Mouse (Mus musculus): ENCODE data around the gene Rpusd2.
A peak's percentile ranks its signal among the peaks of the same experiment; 100 is the strongest.
"Not testable (repeated sequence)": the region's sequence is repeated elsewhere in the genome, so short reads cannot be mapped to it uniquely, and the experiment has no call there.

The Rpusd2 gene

DNA sequence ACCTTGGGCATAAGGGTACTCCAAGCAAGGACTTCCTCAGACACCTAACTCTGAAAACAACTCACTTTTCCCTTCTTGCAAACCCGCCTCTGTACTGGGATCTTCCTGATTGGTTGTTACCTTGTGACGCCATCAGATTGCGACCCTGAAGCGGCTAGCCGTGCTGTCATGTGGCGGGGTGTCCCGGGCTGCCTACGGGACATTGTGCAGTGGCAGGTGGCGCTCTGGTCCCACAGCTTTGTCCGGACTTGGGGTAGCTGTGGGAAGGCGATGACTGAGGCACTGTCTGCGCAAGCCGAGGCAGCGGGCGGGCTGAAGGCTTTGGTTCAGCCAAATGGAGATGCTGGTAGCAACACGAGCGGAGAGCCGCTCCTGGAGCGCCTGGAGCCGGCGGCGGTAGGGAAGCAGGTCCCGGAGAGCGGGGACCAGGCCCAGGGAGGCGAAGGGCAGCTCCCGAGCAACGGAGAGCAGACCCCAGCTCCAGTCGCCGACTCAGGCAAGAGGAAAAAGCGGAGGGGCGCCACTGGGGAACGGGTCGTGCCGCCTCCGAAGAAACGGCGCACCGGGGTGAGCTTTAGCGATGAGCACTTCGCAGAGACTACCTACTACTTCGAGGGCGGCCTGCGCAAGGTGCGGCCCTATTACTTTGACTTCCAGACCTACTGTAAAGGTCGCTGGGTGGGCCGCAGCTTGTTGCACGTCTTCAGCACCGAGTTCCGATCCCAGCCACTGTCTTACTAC, at the start of gene Rpusd2:
Gene Rpusd2, plus strand, starts transcription at position 135 of the 741 bp plus-strand sequence.
- peak; percentile 96 for DNase-seq (ENCODE audit: low read depth)

DNA sequence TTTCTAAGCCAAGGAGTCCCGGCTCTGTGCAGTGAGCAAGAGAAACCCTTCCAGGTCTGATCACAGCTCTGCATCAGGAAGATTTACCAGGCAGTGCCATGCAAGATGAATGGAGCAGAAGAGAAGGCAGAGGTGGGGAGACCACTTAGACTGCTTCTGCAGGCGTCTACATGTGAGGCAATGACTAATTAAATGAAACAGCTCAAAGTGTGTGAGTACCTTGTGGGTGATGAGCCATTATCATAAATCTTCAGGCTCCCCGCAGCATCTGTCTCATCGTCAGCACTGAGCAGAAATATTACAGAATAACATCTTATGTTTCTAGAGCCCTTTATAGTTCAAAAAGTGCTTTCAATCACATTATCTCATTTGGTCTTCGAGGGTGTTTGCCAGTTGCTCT, 39.1 kb upstream of the Rpusd2 start:
- no peak for DNase-seq (ENCODE audit: low read depth)

DNA sequence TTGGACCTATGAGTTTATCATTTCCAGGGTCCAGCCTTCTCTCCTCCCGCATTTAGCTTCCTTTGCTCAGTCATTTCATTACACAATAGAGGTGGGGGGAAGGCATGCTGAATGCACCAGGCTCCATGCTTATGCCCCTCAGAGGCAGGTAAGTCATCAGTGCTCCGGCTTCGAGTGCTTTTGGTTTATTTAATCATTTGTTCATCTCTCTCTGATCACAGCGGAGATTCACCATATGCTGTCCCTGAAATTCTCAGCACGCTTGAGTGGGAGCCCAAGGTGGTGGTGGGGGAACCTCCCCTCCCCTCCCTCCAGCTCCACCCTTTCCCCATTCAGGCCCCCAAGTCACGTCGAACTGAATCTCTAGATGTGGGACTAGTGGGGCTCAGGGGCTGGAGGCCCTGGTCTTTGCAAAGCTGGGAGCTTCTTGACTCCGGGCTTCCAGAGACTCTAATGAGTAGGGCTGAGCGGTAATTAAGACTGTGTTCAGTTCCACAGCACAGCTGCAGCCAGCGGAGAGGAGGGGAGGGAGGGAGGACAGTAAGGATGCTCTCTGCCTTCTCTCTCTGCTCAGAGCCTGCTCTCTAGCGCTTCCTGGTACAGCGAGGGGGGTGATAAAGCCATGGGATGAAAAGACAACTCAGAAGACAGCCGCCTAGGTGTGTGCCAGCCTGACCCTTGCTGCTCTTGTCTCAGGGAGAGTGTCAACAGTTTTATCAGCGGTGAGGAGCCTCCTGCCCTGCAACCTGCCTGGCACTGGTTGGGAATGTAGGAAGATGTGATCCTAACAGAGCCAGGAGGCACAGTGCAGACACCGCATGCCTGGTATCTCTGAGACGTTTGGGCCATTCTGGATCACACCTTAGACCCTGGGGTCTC, 38.4 kb upstream of the Rpusd2 start:
- no peak for DNase-seq (ENCODE audit: low read depth)

DNA sequence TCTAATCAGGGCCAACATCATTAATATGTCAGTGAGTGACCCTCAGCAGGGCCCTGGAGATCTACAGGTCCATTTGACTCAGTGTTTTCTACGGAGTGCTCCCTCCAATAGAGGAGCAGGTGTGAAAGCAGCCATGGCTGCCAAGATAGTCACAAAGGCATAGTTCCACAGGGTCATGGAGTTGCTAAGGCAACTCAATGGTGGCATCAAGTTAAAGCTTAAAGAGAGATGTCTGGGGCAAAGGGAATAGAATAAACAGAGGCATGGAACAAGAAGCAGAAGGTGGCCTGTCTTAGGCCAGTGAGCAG, 37.8 kb upstream of the Rpusd2 start:
- no peak for DNase-seq (ENCODE audit: low read depth)

DNA sequence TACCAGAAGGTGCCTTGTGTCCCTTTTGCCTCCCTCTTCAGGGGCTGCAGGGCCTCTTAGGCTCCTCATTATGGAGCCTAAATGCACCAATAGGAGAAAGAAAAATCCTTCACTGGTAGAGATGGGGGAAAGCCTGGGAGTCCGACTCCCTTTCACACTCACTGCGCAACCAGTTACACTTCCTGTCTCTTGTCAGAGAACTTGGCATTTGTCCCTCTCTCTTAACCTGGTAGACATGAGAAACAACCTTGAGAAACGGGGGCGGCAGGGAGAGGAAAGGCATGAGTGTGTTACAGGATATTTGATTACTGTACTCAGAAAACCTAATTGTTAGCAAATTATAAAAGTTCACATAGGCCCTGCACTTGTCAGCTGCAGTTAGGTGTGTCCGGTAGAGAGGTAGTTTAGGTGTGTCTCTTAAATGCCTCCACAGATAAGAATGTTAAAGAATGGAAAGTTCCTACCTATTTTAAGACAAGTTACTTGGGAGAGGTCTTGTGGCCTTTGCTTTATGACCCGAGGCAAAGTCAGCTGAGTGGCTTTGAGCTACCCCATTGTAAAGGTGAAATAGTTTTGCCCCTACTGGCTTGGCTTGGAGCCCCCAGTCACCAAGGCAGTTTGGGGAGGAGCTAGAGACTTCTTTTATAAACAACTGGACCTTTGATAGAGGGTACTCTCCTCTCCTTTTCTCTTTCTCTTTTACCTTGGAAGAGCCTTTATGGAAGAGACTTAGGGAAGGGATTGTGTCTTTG, 36.3 kb upstream of the Rpusd2 start:
- DNase-seq (ENCODE audit: low read depth) = no peak

DNA sequence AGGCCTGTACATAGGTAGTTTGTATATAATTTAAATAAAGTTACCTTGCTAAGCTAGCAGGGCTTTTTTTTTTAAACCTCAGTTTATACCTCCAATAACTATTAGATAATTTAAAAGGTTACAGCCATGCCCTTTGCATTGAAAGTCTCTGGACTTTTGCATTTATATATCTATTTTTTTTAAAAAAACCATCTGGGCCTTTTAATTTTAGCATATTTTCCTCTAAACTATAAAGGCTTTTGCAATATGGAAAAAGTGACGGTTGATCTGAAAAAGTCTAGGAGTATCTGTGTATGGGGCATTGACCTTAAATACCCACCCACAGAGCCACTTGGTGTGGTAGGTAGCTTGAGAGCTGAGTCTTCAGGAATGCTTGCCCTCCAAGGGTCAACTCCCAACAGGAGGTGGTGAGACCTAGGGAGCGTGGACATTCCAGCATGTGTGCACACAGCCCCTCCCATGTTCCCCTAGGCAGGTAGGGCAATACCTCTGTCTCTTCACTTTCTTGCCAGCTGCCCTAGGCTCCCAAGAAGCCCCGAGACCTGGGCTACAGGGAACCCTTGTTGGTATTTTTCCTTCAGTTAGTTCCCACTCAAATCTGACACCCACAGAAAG, 35.5 kb upstream of the Rpusd2 start:
- no peak for DNase-seq (ENCODE audit: low read depth)

DNA sequence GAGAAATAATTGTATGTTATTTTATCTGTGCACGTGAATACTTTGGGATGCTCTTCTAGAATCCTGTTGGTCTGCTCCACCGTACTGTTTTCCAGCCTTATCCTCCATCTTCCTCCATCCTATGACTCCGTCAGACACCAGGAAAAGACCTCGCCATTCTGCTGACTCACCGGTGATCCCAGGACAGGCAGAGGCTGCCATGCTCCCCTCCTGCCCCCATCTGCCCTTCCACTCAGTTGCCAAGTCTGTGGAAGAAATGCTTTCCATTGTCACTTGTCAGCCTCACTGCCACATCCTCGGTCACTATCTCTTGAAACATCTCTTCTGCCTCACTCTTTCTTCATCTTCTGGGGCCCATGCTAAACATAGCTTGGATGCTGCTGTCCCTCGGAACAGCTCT, 27.7 kb upstream of the Rpusd2 start:
- DNase-seq (ENCODE audit: low read depth) = no peak

DNA sequence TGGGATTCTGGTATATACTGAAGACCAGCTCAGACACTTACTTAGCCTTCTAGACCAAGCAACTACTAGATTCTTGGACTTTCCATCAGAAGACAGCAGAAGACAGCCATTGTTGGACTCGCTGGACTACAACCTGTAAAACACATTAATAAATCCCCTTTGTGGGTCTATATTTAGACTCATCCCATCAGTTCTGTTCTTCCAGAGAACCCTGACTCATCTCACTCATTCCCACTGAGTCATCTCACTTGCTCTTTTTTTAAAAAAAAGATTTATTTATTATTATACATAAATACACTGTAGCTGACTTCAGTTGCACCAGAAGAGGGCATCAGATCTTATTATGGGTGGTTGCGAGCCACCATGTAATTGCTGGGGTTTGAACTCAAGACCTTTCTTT, 25.2 kb upstream of the Rpusd2 start:
- no peak for DNase-seq (ENCODE audit: low read depth)

DNA sequence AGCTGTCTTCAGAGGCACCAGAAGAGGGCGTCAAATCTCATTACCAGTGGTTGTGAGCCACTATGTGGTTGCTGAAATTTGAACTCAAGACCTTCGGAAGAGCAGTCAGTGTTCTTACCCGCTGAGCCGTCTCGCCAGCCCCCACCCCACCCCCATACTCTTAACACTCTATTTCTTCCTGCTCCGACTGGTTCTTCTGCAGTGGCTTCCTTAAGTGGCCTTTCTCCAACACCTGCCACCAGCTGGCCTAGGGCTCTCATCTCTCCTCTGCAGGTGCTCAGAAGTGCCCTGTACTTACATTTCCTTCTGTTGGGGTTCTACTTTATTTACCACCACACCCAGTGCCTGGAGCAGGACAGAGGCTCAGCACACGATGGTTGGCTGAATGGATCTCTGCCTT, 19.6 kb upstream of the Rpusd2 start:
- no peak for DNase-seq (ENCODE audit: low read depth)

DNA sequence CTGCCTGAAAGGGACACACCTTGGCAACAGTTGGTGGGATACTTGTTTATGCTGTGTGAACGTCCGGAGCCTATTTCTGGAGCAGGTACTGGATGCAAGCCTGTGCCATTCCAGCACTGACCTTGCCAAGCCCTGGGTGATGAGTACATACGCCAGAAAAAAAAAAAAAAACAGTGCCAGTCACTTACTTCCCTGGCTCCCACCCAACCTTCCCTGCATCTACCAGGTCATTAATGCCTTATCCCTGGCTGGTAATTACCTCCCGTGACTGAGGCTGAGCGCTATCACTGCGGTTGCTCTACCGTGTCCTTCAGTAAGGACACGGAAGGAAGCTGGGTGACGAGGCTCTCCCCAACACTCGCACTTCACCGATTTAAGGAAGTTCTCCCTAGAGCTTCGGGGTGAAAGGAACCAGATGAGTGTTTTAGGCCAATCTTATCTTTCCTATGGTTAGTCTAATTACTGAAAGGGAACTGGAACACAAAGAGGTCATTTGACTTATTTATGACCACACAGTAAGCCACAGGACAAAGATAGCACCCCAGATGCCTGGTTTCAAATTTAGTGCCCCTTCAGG, 18.9 kb upstream of the Rpusd2 start:
- peak; percentile 52 for DNase-seq (ENCODE audit: low read depth)

DNA sequence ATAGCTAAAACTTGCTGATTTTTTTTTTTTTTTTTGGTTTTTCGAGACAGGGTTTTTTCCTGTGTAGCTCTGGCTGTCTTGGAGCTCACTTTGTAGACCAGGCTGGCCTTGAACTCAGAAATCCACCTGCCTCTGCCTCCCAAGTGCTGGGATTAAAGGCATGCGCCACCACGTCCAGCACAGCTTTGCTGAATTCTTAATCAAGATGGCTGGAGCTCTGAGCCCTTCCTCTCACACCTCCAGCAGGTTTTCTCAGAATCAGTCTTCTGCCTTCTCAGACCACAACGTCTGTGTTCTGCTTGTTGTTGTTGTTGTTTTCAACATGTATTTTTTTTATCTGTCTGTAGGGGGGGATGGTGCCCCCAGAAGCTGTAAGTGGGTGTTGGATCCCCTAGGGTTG, 18.3 kb upstream of the Rpusd2 start:
- not testable (repeated sequence) for DNase-seq (ENCODE audit: low read depth)

DNA sequence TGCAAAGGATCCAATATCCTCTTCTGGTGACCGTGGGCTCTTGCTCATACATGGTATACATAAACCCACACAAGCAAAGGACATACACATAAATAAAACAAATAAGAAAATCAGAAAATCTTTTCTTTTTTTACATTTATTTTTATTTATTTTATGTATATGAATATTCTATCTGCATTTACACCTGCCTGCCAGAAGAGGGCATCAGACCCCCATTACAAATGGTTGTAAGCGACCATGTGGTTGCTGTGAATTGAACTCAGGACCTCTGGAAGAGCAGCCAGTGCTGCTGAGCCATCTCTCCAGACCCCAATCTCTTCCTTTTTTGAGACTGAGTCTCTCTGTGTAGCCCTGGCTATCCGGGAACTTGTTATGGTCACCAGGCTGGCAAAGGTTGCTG, 16.9 kb upstream of the Rpusd2 start:
- DNase-seq (ENCODE audit: low read depth) = no peak

DNA sequence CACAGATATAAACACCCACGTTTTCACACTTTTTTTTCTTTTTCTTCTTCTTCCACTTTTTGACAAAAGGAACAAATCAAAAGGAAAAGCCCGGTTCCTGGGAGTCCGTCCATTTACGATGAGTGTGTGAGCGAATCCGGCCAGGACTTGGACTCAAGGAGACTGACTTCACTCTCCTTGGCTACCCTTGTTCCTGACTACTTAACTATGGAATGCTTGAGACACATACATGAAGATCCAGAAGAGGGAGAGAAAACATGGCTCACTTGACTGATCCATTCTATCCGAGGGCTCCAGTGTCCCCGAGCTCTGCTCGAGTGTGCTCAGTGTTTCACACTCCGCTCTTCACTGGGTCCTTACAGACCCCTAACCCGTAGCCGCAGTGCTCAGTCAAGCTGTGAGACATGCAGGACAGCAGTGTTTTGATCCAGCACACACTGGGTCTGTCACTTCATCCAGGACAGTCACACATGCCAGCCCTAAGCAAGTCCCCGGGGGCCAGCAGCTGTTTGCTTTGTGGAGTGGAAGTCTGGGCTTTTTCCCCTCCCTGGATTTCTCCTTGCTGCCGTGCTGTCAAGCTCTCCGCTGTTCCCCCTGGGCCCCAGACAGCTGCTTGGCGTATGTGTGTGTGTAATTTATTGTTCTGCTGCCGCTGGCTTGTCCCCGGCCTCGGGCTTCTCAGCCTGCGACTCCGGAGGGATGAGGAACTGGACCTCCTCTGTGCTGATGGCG, 16.0 kb upstream of the Rpusd2 start:
- DNase-seq (ENCODE audit: low read depth) = no peak

DNA sequence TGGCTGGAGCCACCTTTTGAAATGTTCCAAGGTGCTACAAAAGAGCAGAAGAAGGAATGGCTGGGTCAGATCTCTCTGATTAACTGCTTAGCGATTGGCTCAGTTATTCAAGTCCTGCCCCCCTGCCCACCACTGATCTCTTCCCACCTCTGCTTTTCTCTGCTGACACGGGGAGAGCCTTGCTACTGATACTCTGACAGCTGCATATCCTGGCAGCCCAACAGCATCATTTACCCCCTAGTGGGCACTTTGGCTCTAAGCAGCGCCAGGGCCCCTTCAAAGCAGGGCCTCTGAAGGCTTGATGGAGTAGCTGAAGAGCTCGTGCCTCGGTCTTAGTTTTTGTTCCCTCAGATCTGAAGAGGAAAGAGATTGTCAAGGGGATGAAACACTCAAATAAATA, 15.5 kb upstream of the Rpusd2 start:
- DNase-seq (ENCODE audit: low read depth) = no peak

DNA sequence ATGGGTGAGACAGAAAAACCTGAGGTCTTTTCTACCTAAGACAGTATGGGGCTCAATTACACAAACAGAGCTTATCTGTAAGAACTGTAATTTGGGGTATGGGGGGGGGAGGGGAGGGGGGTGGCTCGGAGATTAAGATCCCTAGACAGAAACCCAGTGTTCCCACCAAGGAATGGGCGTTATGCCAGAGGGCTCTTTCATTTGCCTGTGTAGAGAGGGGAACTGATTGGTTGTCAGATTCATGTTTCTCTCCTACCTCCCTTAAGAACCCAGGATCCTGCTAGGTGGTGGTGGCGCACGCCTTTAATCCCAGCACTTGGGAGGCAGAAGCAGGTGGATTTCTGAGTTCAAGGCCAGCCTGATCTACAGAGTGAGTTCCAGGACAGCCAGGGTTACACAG, 15.1 kb upstream of the Rpusd2 start:
- DNase-seq (ENCODE audit: low read depth) = no peak

DNA sequence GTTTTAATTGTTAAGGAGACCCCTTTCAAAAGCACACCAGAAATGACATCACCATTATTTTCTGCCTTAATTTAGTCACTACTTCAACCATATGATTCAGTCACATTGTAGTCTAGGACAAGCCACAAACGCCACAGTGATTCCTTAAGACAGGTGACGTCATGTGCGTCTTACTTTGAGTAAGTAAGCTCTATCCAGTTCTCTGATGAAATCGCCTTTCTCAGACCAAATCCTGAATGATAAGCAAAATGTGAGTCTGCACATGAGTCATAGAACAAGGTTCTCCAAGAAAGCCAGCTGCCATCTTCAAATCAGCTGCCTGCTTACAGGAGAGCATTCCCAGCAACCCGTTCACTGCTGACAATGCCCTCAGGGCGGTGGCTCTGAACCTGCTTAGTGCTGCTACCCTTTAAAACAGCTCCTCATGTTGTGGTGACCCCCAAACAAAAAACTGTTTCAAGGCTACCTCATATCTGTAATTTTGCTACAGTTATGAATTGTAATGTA, 11.4 kb upstream of the Rpusd2 start:
- DNase-seq (ENCODE audit: low read depth) = no peak

DNA sequence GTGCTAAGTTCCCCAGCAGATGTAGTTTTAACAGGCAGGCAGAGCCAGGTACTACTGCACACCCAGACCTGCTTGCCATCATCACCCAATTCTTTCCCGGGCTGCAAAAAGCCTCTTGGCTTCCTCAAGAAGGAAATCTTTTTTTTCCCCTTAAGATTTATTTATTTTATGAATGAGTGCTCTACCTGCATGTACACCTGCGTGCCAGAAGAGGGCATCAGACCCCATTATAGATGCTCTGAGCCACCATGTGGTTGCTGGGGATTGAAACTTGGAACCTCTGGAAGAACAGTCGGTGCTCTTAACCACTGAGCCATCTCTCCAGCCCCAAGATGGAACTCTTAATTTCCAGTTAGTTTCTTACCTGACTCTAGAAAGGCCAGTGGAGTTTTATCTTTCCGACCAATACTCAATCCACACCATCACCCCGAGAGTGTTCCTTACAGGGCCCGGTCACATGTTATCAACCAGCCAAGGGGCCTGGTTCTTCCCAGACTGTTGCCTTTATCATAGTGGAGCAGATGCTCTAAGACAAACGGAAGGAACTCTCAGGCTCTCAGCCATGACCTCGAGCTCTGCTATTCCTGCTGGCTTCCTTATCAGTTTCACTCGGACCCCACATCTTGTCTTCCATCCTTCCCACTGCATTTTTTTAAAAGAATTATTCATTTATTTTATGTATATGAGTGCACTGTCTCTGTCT, 9.9 kb upstream of the Rpusd2 start:
- no peak for DNase-seq (ENCODE audit: low read depth)

DNA sequence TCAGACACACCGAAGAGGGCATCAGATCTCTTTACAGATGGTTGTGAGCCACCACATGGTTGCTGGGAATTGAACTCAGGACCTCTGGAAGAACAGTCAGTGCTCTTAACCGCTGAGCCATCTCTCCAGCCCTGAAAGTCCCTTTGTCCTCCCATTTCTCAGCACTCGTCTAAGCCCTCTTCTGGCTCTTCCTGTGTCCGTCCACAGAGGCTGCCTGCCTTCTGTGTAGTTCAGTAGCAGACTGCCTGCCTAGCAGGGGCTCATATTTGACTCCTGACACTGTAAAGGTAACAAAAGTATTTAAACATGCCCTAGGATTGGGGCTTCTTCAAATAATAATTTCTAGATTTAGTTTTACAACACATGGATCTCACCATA, 9.4 kb upstream of the Rpusd2 start:
- DNase-seq (ENCODE audit: low read depth) = no peak

DNA sequence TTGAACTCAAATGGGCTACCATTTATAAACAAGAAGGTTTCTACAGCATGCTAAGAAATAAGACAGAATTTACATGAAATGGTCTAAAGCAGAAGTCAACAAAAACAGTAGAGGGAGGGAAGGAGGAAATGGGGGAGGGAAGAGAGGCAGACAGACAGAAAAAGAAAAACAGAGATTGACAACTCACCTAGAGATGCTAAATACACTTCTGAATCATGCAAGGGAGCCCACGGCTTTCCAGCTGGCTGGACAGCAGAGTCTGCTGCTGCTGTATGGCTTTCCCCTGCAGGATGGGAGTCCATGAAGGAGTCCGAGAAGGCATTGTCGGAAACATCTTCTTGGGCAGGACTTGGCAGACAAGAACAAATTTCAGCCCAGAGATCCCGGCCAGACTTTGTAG, 7.6 kb upstream of the Rpusd2 start:
- no peak for DNase-seq (ENCODE audit: low read depth)

DNA sequence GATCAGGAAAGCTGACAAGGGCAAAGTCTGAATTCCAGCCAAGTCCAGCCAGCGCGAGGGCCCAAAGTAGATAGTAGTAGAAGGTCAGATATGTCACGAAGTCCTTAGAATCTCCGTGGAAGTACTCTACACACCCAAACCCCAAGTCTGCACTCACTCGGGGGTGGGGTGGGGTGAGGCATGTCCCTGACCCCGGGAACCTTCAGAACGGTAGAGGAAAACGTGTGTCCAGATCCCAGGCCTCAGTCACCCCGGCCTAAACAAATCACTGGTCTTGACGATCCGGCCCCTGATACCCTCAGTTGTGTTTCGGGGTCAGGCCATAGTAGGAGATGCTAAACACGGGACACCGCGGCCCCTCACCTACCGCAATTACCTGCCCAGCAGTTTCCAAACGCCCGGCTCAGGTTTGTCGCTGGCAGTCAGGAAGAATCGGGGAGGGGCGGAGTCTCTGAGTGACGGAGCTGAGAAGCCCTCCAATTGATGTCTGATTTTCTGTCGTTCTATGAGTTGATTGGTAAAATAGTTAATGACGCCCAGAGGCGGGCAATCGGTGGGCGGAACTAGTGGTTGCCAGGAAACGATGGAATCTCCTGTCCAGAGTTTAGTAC, 5.5 kb upstream of the Rpusd2 start, which contains the start of gene Ccdc32:
Gene Ccdc32, minus strand, starts transcription at position 453 of the 611 bp plus-strand sequence.
- peak; percentile 91 for DNase-seq (ENCODE audit: low read depth)

All from c-Kit-positive CD71-negative TER-119-negative erythroid progenitor cells, embryonic 14.5 days (primary cell).